Mouse (Mus musculus): Measurements from ENCODE around the gene Gm20388. TPM values are rescaled to one million over a fixed set of nuclear protein-coding genes. Genes with fewer than 3 reads are reported as not detected.
A peak's percentile ranks its signal among the peaks of the same experiment; 100 is the strongest.
"Not testable (repeated sequence)": the region's sequence is repeated elsewhere in the genome, so short reads cannot be mapped to it uniquely, and the experiment has no call there.

Gm20388 gene
- total RNA-seq, 2 experiments from 2014 or later, result 6.8 to 7.8 TPM

GRCm38 (mm10) chr8:121122368-121122767 lies 1211.7 kb downstream of the Gm20388 start:
- DNase-seq, result no peak
- intact Hi-C loops (cut with DNase I), result no loop called here

- intact Hi-C loops (cut with DNase I), result no loop called here
- no peak for DNase-seq
Measured at GRCm38 (mm10) chr8:121123113-121123512, 1212.5 kb downstream of the Gm20388 start.

GRCm38 (mm10) chr8:121124547-121125239 lies 1214.1 kb downstream of the Gm20388 start:
- intact Hi-C loops (cut with DNase I), result no loop called here
- DNase-seq, result no peak

- intact Hi-C loops (cut with DNase I), result no loop called here
- DNase-seq, result peak; percentile 27 to 47
Measured at GRCm38 (mm10) chr8:121125311-121125876, 1214.8 kb downstream of the Gm20388 start.

GRCm38 (mm10) chr8:121126191-121126590 lies 1215.5 kb downstream of the Gm20388 start:
- intact Hi-C loops (cut with DNase I), result no loop called here

GRCm38 (mm10) chr8:121126694-121127093 lies 1216.1 kb downstream of the Gm20388 start:
- intact Hi-C loops (cut with DNase I), result no loop called here
- DNase-seq, result no peak

More at GRCm38 (mm10) chr8:121126191-121126590, 1215.5 kb downstream of the Gm20388 start:
- no peak for DNase-seq

- DNase-seq, result no peak
- intact Hi-C loops (cut with DNase I), result no loop called here
Measured at GRCm38 (mm10) chr8:121127291-121127701, 1216.7 kb downstream of the Gm20388 start.

- DNase-seq, result no peak
- intact Hi-C loops (cut with DNase I), result no loop called here
Measured at GRCm38 (mm10) chr8:121127756-121128375, 1217.2 kb downstream of the Gm20388 start, which contains the start of gene Foxl1. Gene Foxl1, plus strand, starts transcription at chr8:121127940.

GRCm38 (mm10) chr8:121128531-121129264 lies 1218.1 kb downstream of the Gm20388 start:
- DNase-seq, result no peak
- intact Hi-C loops (cut with DNase I), result no loop called here

- no peak for DNase-seq
- intact Hi-C loops (cut with DNase I), result no loop called here
Measured at GRCm38 (mm10) chr8:121129265-121129940, 1218.8 kb downstream of the Gm20388 start.

GRCm38 (mm10) chr8:121130522-121130921 lies 1219.9 kb downstream of the Gm20388 start:
- intact Hi-C loops (cut with DNase I), result no loop called here
- DNase-seq, result no peak

- DNase-seq, result no peak
- intact Hi-C loops (cut with DNase I), result no loop called here
Measured at GRCm38 (mm10) chr8:121132961-121133513, 1222.4 kb downstream of the Gm20388 start.

GRCm38 (mm10) chr8:121134102-121134501 lies 1223.5 kb downstream of the Gm20388 start:
- intact Hi-C loops (cut with DNase I), result no loop called here

GRCm38 (mm10) chr8:121134512-121134911 lies 1223.9 kb downstream of the Gm20388 start:
- DNase-seq, result no peak
- intact Hi-C loops (cut with DNase I), result no loop called here

More at GRCm38 (mm10) chr8:121134102-121134501, 1223.5 kb downstream of the Gm20388 start:
- DNase-seq, result no peak

GRCm38 (mm10) chr8:121136856-121137255 lies 1226.2 kb downstream of the Gm20388 start:
- intact Hi-C loops (cut with DNase I), result no loop called here
- no peak for DNase-seq

- DNase-seq; intact Hi-C loops (cut with DNase I): not testable (repeated sequence)
Measured at GRCm38 (mm10) chr8:121145457-121146134, 1235.0 kb downstream of the Gm20388 start.

GRCm38 (mm10) chr8:121148573-121149083 lies 1238.0 kb downstream of the Gm20388 start:
- DNase-seq, result no peak
- intact Hi-C loops (cut with DNase I), result no loop called here

GRCm38 (mm10) chr8:121152394-121152793 lies 1241.8 kb downstream of the Gm20388 start:
- peak in 1 of 2 experiments; percentile 23 for DNase-seq

GRCm38 (mm10) chr8:121156990-121157491 lies 1246.4 kb downstream of the Gm20388 start:
- intact Hi-C loops (cut with DNase I), result no loop called here

More at GRCm38 (mm10) chr8:121152394-121152793, 1241.8 kb downstream of the Gm20388 start:
- intact Hi-C loops (cut with DNase I), result no loop called here

More at GRCm38 (mm10) chr8:121156990-121157491, 1246.4 kb downstream of the Gm20388 start:
- DNase-seq, result no peak
